Mouse (Mus musculus) hematopoietic multipotent progenitor cell, adult 10-12 weeks (in vitro differentiated cells): ENCODE measurements around the gene Nacc1. TPM values are rescaled to one million over a fixed set of nuclear protein-coding genes. Genes with fewer than 3 reads are reported as not detected.

Experiments
- polyA plus RNA-seq: library from polyadenylated mRNA; stranded (reverse); fragments of >175 nt; gene quantifications from 2 replicates; pipeline ENCODE4 v1.2.3, GENCODE M21; 2012; ENCODE audit warnings: low replicate concordance

Gene Nacc1
- 94.0 and 104 TPM in 2 replicates for polyA plus RNA-seq

DNA sequence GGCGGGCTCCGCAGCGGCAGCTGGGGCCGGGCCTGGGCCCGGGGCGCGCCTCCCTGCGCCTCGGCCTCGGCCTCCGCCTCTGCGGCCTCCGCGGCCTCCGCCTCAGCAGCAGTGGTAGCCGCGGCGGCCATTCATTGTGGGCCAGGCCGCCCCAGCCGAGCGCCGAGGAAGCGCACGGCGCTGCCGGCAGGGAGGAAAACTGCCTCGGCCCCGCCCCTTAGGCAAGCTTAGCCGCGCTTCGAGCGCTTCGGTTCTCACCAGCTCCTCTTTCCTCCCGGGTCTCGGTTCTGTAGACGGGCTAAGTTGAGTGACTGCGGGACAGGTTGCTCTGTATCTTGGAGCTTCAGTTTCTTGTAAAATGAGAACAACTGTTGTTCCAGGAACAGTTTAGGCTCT, at the start of gene Nacc1:
TSS of gene Nacc1 (minus strand) at position 158 of the 396 bp plus-strand sequence.

DNA sequence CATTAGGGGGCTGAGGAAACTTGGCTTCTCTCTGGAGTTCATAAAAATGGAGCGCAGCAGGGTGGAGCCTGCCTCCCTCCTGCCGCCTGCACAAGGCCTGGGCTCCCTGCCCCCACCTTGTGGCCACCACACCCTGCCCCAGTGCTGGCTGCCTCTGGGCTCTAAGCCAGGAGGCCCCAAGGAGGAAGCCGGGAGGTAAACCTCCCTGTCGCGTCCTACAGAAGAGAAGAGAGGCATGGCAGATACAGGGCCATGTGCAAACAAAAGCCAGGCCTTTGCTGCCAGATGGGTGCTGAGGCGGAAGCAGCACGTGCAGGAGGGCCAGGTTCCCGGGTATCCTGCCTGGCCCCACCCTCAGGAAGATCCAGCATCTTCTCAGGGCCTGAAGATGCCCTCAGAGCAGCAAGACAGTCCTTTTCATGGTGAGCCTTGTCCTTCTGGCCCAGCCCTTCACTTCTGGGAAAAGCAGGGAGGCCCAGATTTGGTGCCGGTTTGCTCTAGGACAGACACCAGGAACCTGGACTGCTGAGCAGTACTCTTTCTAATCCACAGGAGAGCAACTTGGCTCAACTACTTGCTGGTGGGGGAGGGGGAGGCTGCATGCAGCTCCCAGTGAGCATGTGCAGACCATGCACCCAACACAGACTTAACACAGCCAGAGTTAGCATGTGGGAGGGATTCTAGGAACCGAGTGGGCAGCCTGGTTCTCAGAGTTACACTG, 35.3 kb upstream of the Nacc1 start, which contains the start of gene G430095P16Rik:
TSS of gene G430095P16Rik (plus strand) at position 158 of the 721 bp plus-strand sequence.

DNA sequence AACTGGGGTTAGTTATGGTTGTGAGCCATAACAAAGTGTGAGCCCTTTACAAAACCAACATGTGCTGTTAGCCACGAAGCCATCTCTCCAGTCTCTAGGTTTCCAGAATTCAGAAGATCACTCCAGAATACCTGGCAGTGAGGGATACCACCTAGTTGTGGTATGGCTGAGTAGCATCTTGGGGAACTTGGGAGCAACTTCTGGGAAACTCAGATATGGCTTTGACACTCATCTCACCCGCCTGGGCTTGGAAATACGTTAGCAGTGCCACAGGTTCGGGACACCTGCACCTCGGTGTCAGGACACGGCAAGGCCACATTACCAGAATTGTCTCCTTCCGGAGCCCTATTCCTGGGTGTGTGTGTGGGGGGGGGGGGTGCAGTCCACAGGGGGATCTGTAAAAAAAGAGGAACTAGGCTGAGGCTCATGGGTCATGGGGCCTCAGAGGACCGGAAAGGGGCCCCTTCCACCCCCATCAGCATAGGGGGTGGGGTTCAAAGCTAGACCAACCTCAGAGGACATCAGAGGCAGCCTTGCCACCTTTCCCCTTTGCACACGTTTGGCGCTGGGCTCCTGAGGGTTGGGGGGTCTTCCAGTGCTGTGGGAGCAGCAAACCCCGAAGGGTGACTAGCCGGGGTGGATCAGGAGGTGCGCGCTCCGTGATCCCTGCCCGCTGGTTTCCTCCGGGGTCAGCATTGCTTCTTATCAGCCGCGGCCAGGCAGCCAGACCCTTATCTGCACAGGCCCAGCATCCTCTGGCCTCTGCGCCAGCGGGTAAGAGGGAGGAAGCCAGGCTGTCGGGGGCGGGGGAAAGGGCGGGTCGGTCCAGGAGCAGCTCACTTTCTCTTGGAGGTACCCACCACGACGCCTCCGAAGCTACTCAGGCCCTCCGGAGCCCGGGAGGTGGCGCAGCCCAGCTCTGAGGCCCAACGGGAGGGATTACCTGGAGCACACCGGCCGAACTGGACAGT, 13.6 kb upstream of the Nacc1 start, which contains the start of gene Lyl1:
TSS of gene Lyl1 (plus strand) at position 517 of the 971 bp plus-strand sequence.

DNA sequence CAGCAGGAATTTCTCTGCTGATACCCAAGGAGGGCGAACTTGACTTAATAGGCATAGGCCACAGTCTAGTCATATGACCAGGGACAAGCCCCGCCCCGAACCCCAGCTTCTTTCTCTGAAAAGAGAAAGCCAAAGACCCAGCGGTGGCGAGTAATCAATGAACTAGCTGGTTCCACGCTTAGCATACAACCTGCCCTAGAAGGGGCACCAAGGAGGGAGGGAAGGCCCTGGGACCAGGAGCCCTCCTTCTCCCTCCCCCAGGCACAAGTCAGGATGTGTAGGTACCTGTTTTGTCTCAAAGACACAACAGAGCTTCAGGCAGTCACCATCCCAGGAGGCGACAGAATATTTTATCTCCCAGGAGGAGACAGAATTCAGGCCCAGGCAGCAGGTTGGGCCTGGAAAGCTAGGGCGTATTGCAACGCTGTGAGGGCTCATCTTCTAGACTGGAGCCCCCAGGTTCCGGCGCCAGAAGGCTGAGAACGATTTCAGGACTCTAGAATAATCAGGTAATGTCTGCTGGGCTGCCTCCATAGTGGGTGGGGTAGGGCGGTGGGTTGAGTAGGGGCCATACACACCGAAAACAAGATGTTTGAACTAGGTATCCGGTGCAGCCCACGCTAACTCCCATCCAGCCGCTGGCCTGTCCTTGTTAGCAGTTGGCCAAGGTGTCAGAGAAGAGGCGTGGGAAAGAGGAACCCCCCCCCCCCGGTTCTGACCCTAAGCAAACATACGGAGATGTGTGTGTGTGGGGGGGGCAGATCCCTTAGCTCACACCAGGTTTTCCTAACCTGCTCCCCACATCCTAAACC, 1.3 kb downstream of the Nacc1 start, which contains the start of gene Trmt1:
TSS of gene Trmt1 (plus strand) at position 117 of the 812 bp plus-strand sequence.

DNA sequence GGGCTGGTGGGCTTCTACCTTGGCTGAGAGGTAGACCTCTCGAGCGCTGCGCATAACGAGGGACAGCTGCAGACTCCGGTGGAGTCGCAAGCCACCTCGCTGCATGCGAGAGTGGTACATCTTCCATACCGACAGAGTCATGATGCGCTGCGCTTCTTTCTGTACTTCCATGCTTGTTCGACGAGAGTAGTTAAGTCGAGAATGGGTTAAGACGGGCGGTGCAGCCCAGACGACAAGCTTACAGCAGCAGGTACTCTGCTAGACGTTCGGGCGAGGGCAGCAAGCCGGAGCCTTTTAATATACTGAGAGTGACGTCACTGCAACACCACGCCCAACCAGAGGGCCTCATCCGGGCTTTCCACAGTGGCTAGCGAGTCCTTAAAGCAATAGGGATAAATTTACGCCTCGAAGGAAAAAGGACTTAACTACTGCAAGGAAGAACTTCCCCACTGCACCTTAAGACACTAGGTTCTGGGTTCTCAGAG, 25.0 kb downstream of the Nacc1 start, which contains the start of gene Ier2:
TSS of gene Ier2 (minus strand) at position 272 of the 485 bp plus-strand sequence.

Other genes with a start within 250 kb of the Nacc1 start
- 110 and 415 TPM in 2 replicates for gene Ier2, start 25.0 kb downstream of the Nacc1 start, polyA plus RNA-seq
- gene Trmt1, start 1.6 kb downstream of the Nacc1 start, polyA plus RNA-seq, result 148 and 293 TPM in 2 replicates
- 180 and 253 TPM in 2 replicates for gene Lyl1, start 13.6 kb upstream of the Nacc1 start, polyA plus RNA-seq
- 24.7 and 29.3 TPM in 2 replicates for gene G430095P16Rik, start 35.1 kb upstream of the Nacc1 start, polyA plus RNA-seq
- gene Nfix, start 112.5 kb upstream of the Nacc1 start, polyA plus RNA-seq, result 27.0 and 31.4 TPM in 2 replicates
- 1.8 and 2.7 TPM in 2 replicates for gene Dand5, start 135.0 kb upstream of the Nacc1 start, polyA plus RNA-seq
- 27.9 and 40.8 TPM in 2 replicates for gene Gadd45gip1, start 143.7 kb upstream of the Nacc1 start, polyA plus RNA-seq
- 457 and 479 TPM in 2 replicates for gene Rad23a, start 152.8 kb upstream of the Nacc1 start, polyA plus RNA-seq
- gene Calr, start 159.1 kb upstream of the Nacc1 start, polyA plus RNA-seq, result 286 and 333 TPM in 2 replicates
- gene Farsa, start 169.1 kb upstream of the Nacc1 start, polyA plus RNA-seq, result 28.3 and 50.1 TPM in 2 replicates
- 12.7 and 13.2 TPM in 2 replicates for gene Syce2, start 184.2 kb upstream of the Nacc1 start, polyA plus RNA-seq
- 22.8 and 49.5 TPM in 2 replicates for gene Gcdh, start 206.1 kb upstream of the Nacc1 start, polyA plus RNA-seq
- 15.8 and 107 TPM in 2 replicates for gene Klf1, start 214.1 kb upstream of the Nacc1 start, polyA plus RNA-seq
- gene Dnase2a, start 220.7 kb upstream of the Nacc1 start, polyA plus RNA-seq, result 13.7 and 72.9 TPM in 2 replicates
- 1.4 and 2.3 TPM in 2 replicates for gene Mast1, start 249.5 kb upstream of the Nacc1 start, polyA plus RNA-seq